Mouse (Mus musculus): ENCODE results near the gene Moxd2. TPM values are rescaled to one million over a fixed set of nuclear protein-coding genes. Genes with fewer than 3 reads are reported as not detected.

Gene Moxd2
- polyA plus RNA-seq (2016; fragmentation: Nextera tagmentation; extraction: Ambion mirVana), result not detected in 2 replicates

- Histone ChIP-seq H3K4me3 (no peak within 1 kb of the TSS), H3K27ac (no peak within 1 kb of the TSS), H3K4me1 (no peaks in the 10 kb centered on the region), H3K27me3 (ENCODE audit: low read depth, poor library complexity, severe bottlenecking) (no peaks in the 10 kb centered on the region), H3K9me3 (replicated peaks) (no peaks in the 10 kb centered on the region), H3K36me3 (no peaks in the 10 kb centered on the region)
- WGBS, result 92% methylated on average over 3 of the region's 3 CpGs
- no peak for DNase-seq (ENCODE audit: low spot score)
Observed at GRCm38 (mm10) chr6:40887394-40887793, at the start of gene Moxd2. TSS of gene Moxd2 (minus strand) at chr6:40887494.

GRCm38 (mm10) chr6:40919954-40920353, 32.7 kb upstream of the Moxd2 start:
- Histone ChIP-seq H3K4me1 (no peaks in the 10 kb centered on the region), H3K27me3 (ENCODE audit: low read depth, poor library complexity, severe bottlenecking) (no peaks in the 10 kb centered on the region)
- WGBS, result 87% methylated on average over 4 of the region's 4 CpGs

GRCm38 (mm10) chr6:40900287-40900686, 13.0 kb upstream of the Moxd2 start, which contains the start of gene Prss58:
TSS of gene Prss58 (minus strand) at chr6:40900387.
- DNase-seq (ENCODE audit: low spot score), result no peak
- H3K36me3 ChIP-seq, result no peaks in the 10 kb centered on the region
- no peaks in the 10 kb centered on the region for H3K4me1 ChIP-seq
- H3K27me3 ChIP-seq (ENCODE audit: low read depth, poor library complexity, severe bottlenecking), result no peaks in the 10 kb centered on the region
- H3K27ac ChIP-seq, result no peak within 1 kb of the TSS
- H3K9me3 ChIP-seq (replicated peaks), result no peaks in the 10 kb centered on the region
- no peak within 1 kb of the TSS for H3K4me3 ChIP-seq

More at GRCm38 (mm10) chr6:40919954-40920353, 32.7 kb upstream of the Moxd2 start:
- Histone ChIP-seq H3K27ac (no peak overlapping the region), H3K4me3 (no peak overlapping the region), H3K36me3 (no peaks in the 10 kb centered on the region), H3K9me3 (replicated peaks) (no peaks in the 10 kb centered on the region)
- DNase-seq (ENCODE audit: low spot score), result no peak

GRCm38 (mm10) chr6:40894716-40895115, 7.4 kb upstream of the Moxd2 start:
- H3K4me1 ChIP-seq, result no peaks in the 10 kb centered on the region
- DNase-seq (ENCODE audit: low spot score), result no peak
- WGBS, result 95% methylated on average over 1 of the region's 1 CpGs
- no peaks in the 10 kb centered on the region for H3K36me3 ChIP-seq
- H3K4me3 ChIP-seq, result no peak overlapping the region
- no peaks in the 10 kb centered on the region for H3K9me3 ChIP-seq (replicated peaks)
- H3K27me3 ChIP-seq (ENCODE audit: low read depth, poor library complexity, severe bottlenecking), result no peaks in the 10 kb centered on the region
- no peak overlapping the region for H3K27ac ChIP-seq

- no peaks in the 10 kb centered on the region for H3K4me1 ChIP-seq
- H3K4me3 ChIP-seq, result no peak overlapping the region
- H3K27ac ChIP-seq, result no peak overlapping the region
- H3K27me3 ChIP-seq (ENCODE audit: low read depth, poor library complexity, severe bottlenecking), result no peaks in the 10 kb centered on the region
- WGBS, result 43% methylated on average over 7 of the region's 7 CpGs
- no peaks in the 10 kb centered on the region for H3K9me3 ChIP-seq (replicated peaks)
- H3K36me3 ChIP-seq, result no peaks in the 10 kb centered on the region
- DNase-seq (ENCODE audit: low spot score), result peak; percentile 48
Observed at GRCm38 (mm10) chr6:40893577-40893976, 6.3 kb upstream of the Moxd2 start.

- no peaks in the 10 kb centered on the region for H3K36me3 ChIP-seq
- H3K9me3 ChIP-seq (replicated peaks), result no peaks in the 10 kb centered on the region
- WGBS, result 88% methylated on average over 4 of the region's 4 CpGs
- H3K27ac ChIP-seq, result no peak overlapping the region
- no peaks in the 10 kb centered on the region for H3K4me1 ChIP-seq
- DNase-seq (ENCODE audit: low spot score), result no peak
- no peak overlapping the region for H3K4me3 ChIP-seq
- H3K27me3 ChIP-seq (ENCODE audit: low read depth, poor library complexity, severe bottlenecking), result no peaks in the 10 kb centered on the region
Observed at GRCm38 (mm10) chr6:40891754-40892153, 4.5 kb upstream of the Moxd2 start.

GRCm38 (mm10) chr6:40890973-40891372, 3.7 kb upstream of the Moxd2 start:
- H3K27ac ChIP-seq, result no peak overlapping the region
- H3K4me3 ChIP-seq, result no peak overlapping the region
- H3K27me3 ChIP-seq (ENCODE audit: low read depth, poor library complexity, severe bottlenecking), result no peaks in the 10 kb centered on the region
- no peaks in the 10 kb centered on the region for H3K4me1 ChIP-seq
- DNase-seq (ENCODE audit: low spot score), result no peak
- WGBS, result 71% methylated on average over 1 of the region's 1 CpGs
- H3K9me3 ChIP-seq (replicated peaks), result no peaks in the 10 kb centered on the region
- H3K36me3 ChIP-seq, result no peaks in the 10 kb centered on the region

- Histone ChIP-seq H3K36me3 (no peaks in the 10 kb centered on the region), H3K27ac (no peak overlapping the region), H3K27me3 (ENCODE audit: low read depth, poor library complexity, severe bottlenecking) (no peaks in the 10 kb centered on the region), H3K4me1 (no peaks in the 10 kb centered on the region), H3K9me3 (replicated peaks) (no peaks in the 10 kb centered on the region), H3K4me3 (no peak overlapping the region)
- no peak for DNase-seq (ENCODE audit: low spot score)
Observed at GRCm38 (mm10) chr6:40845283-40845682, 42.0 kb downstream of the Moxd2 start.

Other genes with a start within 250 kb of the Moxd2 start
- gene Prss58, start 12.9 kb upstream of the Moxd2 start, polyA plus RNA-seq (2016; fragmentation: Nextera tagmentation; extraction: Ambion mirVana), result not detected in 2 replicates
- gene 1700074P13Rik, start 53.1 kb upstream of the Moxd2 start, polyA plus RNA-seq (2016; fragmentation: Nextera tagmentation; extraction: Ambion mirVana), result not detected in 2 replicates
- not detected in 2 replicates for gene Gm4744, start 64.4 kb upstream of the Moxd2 start, polyA plus RNA-seq (2016; fragmentation: Nextera tagmentation; extraction: Ambion mirVana)
- gene 1810009J06Rik, start 77.3 kb upstream of the Moxd2 start, polyA plus RNA-seq (2016; fragmentation: Nextera tagmentation; extraction: Ambion mirVana), result not detected in 2 replicates
- not detected in 2 replicates for gene Gm2663, start 112.0 kb upstream of the Moxd2 start, polyA plus RNA-seq (2016; fragmentation: Nextera tagmentation; extraction: Ambion mirVana)
- gene 2210010C04Rik, start 148.0 kb upstream of the Moxd2 start, polyA plus RNA-seq (2016; fragmentation: Nextera tagmentation; extraction: Ambion mirVana), result not detected in 2 replicates

Data from limb, embryonic 10.5 days (tissue).